Mouse (Mus musculus): ENCODE measurements at regions not wholly inside any gene's neighbourhood (a gene's known extent, or its start where the extent isn't known, plus 50 kb on each side); places are given as distances from the start of the nearest gene placed in this dataset.

- no peaks in the 10 kb centered on the region for H3K27me3 ChIP-seq (ENCODE audit: insufficient read depth, low read length)
- no peak for DNase-seq (ENCODE audit: low spot score)
- H3K4me1 ChIP-seq (ENCODE audit: insufficient read depth, low read depth, low read length) = no peaks in the 10 kb centered on the region
- no peaks in the 10 kb centered on the region for H3K9me3 ChIP-seq (replicated peaks)
- no peak for ATAC-seq (ENCODE audit: extremely low read depth, insufficient number of reproducible peaks, low FRiP score, poor library complexity, severe bottlenecking)
- no peaks in the 10 kb centered on the region for H3K36me3 ChIP-seq (replicated peaks)
- TF ChIP-seq POLR2AphosphoS5 (IDR thresholded peaks at IDR 0.05; ENCODE audit: insufficient replicate concordance, low read depth, low read length) = no peak
- TF ChIP-seq GATA2 (IDR thresholded peaks at IDR 0.05; ENCODE audit: borderline replicate concordance, low read depth, low read length) = no peak
- TF ChIP-seq TAL1 (conservative IDR thresholded peaks at IDR 0.05; ENCODE audit: low read depth, low read length) = no peak
- TF ChIP-seq GATA1 (IDR thresholded peaks at IDR 0.05; ENCODE audit: borderline replicate concordance, low read length) = no peak
- TF ChIP-seq CTCF (IDR thresholded peaks at IDR 0.05; ENCODE audit: low read depth, low read length) = no peak
- H3K4me3 ChIP-seq (ENCODE audit: low read depth, low read length) = no peak overlapping the region
Measured at GRCm38 (mm10) chr3:7973287-7973686, 1353.0 kb upstream of the 1700008P02Rik start.

- no peaks in the 10 kb centered on the region for H3K9me3 ChIP-seq (replicated peaks)
- DNase-seq (ENCODE audit: low spot score) (no peak), ATAC-seq (ENCODE audit: extremely low read depth, insufficient number of reproducible peaks, low FRiP score, poor library complexity, severe bottlenecking) (no peak)
- no peak overlapping the region for H3K4me3 ChIP-seq (ENCODE audit: low read depth, low read length)
- TF ChIP-seq GATA2 (IDR thresholded peaks at IDR 0.05; ENCODE audit: borderline replicate concordance, low read depth, low read length) = no peak
- TF ChIP-seq CTCF (IDR thresholded peaks at IDR 0.05; ENCODE audit: low read depth, low read length) = no peak
- TF ChIP-seq POLR2AphosphoS5 (IDR thresholded peaks at IDR 0.05; ENCODE audit: insufficient replicate concordance, low read depth, low read length) = no peak
- no peak for TF ChIP-seq TAL1 (conservative IDR thresholded peaks at IDR 0.05; ENCODE audit: low read depth, low read length)
- no peak for TF ChIP-seq GATA1 (IDR thresholded peaks at IDR 0.05; ENCODE audit: borderline replicate concordance, low read length)
- no peaks in the 10 kb centered on the region for H3K4me1 ChIP-seq (ENCODE audit: insufficient read depth, low read depth, low read length)
- no peaks in the 10 kb centered on the region for H3K27me3 ChIP-seq (ENCODE audit: insufficient read depth, low read length)
- H3K36me3 ChIP-seq (replicated peaks) = no peaks in the 10 kb centered on the region
Measured at GRCm38 (mm10) chr3:7953911-7954310, 1333.7 kb upstream of the 1700008P02Rik start.

GRCm38 (mm10) chr3:7943646-7944381 is 1323.6 kb upstream of the 1700008P02Rik start:
- no peak overlapping the region for H3K4me3 ChIP-seq (ENCODE audit: low read depth, low read length)
- no peak for ATAC-seq (ENCODE audit: extremely low read depth, insufficient number of reproducible peaks, low FRiP score, poor library complexity, severe bottlenecking)
- H3K36me3 ChIP-seq (replicated peaks) = no peaks in the 10 kb centered on the region
- TF ChIP-seq CTCF (IDR thresholded peaks at IDR 0.05; ENCODE audit: low read depth, low read length) (no peak), TAL1 (conservative IDR thresholded peaks at IDR 0.05; ENCODE audit: low read depth, low read length) (no peak), GATA1 (IDR thresholded peaks at IDR 0.05; ENCODE audit: borderline replicate concordance, low read length) (no peak), GATA2 (IDR thresholded peaks at IDR 0.05; ENCODE audit: borderline replicate concordance, low read depth, low read length) (no peak), POLR2AphosphoS5 (IDR thresholded peaks at IDR 0.05; ENCODE audit: insufficient replicate concordance, low read depth, low read length) (no peak)
- no peaks in the 10 kb centered on the region for H3K4me1 ChIP-seq (ENCODE audit: insufficient read depth, low read depth, low read length)
- no peak for DNase-seq (ENCODE audit: low spot score)
- no peaks in the 10 kb centered on the region for H3K9me3 ChIP-seq (replicated peaks)
- H3K27me3 ChIP-seq (ENCODE audit: insufficient read depth, low read length) = no peaks in the 10 kb centered on the region
